Mouse (Mus musculus): ENCODE data around the gene Cd2bp2. TPM values are rescaled to one million over a fixed set of nuclear protein-coding genes. Genes with fewer than 3 reads are reported as not detected.

Gene Cd2bp2
- polyA plus RNA-seq (2012): 56.3 and 72.8 TPM in 2 replicates

DNA sequence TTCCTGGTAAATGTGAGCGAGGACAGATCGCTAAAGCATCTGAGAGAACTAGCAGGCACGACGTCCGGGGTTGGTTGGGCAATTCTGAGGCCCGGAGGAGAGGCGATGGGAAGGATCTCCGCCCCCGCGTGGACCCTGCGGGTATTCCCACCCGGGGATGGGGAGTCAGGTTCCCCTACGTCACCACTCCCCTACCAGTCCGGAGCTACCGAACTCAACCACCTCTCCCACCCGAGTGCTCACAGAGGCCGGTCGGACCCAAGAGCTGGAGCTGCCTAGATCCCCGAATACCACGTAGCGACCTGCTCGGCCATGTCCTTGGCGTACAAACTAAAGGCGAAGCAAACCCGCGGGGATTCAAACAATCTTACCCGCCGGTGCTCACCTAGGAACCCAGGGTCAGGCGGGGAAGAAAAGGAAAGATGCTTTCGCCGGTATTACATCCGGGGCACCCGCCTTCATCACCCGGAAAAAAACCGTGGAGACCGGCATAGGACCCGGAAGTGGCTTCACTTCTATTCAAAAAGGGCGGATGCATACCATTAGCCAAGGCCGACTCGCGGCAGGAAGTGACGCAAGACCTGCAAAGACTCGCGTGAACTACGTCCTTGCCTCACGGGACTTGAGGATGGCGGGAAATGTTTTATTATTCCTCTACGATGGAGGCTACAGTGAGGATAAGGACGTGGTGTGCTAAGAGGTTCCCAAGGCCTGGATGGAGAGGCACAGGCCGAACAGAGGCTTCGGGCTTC is at the start of gene Cd2bp2:
Gene Cd2bp2 (minus strand): TSS at position 507 of the 752 bp plus-strand sequence.

DNA sequence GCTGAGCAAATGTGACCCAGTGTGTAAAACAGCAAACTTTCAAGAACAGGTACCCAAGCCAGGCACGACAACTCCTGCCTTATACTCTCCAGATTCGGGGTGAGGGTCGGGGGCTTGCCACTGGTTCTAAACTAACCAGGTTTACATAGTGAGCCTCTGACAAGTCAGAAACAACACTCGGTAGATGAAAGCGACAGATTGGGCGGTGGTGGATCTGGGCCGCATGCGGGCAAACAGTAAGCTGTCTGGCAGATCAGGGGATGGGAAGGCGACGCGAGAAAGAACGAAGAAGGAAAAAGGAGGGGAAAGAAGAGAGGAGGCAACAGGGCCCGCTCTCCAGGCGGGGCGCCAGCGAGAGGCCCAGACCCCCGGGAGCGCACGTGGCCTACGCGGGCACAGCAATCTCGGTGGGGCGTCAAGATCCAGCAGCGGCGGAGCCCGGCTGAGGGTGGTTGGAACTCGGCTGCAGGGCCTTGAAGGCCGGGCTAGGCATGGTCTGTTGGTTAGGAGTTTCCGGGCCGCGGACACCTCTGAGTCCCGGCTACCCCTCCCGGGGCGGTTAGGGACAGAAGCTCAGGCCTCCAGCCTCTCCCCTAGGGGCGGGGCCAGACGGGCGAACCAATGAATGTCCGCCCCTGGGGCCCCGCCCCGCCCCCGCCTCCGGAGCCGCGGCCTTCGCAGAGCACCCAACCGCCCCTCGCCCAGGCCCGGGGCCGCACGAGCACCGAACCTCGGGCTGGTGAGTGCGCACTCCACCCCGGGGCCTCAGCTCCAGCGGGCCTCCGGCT is 48.2 kb upstream of the Cd2bp2 start, which contains the start of gene Zfp771:
Gene Zfp771 (plus strand): TSS at position 405 of the 788 bp plus-strand sequence.

DNA sequence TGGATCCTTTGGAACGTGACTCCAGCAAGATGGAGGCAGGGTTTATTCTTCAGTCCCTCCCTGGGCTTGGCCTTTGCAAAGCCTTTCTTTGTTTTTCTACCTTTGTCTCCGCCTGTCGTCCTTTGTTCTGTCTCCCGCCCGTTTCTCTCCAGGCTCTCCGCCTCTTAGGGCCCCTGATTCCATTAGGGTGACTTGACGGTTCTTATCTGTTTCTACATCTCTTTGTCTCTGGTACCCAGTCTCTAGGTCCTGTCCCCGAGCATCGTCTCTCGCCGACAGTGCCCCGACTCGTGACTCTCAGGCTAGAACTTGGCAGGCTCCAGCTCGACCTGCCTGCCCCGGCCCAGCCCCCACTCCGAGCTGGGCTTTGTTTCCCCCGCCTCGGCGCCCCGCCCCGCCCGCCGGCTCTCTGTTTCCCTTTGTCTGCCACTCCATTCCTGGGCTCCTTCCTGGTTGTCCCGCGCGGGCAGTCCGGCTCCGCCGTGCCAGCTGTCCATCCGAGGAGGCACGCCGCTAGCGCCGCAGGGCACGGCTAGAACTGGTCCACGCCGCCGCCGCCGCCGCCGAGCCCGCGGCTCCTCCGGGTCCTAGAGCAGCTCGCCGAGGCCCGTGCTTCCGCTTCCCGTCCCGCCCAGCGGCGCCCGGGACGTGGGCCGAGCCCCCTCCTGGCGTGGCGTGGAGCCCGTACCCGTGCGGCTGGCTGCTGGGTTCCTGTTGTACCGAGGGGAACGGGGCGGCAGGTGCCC is 36.9 kb upstream of the Cd2bp2 start, which contains the start of the genes Zfp553 and Sept1:
Gene Zfp553 (plus strand): TSS at position 440 of the 746 bp plus-strand sequence.
Gene Sept1 (minus strand): TSS at position 509 of the 746 bp plus-strand sequence.

DNA sequence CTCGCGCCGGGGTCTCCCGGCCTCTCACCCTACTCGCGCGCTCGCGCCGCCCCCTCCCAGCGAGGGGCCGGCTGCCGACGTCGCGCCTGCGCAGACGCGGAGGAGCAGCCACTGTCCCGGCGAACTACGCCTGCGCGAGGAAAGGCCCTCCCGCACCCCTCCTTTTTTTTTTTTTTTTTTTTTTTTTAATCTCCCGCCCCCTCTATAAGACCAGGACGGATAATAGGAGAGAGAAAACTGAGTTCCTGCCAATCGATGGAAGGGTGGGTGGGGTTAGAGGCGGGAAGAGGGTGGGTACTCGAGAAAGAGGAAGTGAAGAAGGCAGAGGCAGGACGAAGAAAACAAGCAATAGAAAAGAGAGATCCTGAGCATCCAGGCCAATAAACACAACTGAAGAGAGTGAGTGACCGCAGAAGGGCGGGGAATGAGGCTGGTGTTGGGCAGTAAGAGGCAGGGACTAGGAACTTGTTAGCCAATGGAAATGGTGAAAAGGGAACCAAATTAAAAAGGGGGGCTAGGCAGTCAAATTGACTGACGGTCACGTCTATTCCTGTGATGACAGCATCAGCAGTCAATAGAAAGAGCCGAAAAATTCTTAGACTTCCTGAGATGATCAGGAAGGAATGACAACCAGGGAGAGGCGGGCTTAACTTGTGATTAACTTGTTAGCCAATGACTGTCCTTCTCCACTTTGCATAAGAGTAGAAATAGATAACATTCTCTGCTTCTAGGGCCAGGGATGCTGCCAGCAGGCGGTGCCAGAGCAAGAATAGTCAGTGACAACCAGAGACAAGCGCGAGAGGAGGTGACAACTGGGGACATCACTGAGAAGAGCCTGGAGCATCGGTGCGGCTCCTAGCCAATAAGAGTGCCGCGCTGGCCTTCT is 12.9 kb upstream of the Cd2bp2 start, which contains the start of gene Mylpf:
Gene Mylpf (plus strand): TSS at position 338 of the 886 bp plus-strand sequence.

DNA sequence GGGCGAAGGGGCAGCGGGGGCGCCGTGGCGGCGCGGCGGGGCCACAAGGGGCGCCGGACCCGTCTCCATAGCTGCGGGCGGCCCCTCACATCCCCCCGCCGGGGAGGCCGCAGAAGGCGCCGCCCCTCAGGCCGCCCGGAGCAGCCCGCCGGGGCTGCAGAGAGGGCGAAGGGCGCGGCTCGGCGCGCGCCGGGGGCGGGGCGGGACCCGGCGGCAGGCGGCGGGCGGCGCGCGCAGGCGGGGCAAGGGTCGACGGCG is 12.4 kb upstream of the Cd2bp2 start, which contains the start of gene Tbc1d10b:
Gene Tbc1d10b (minus strand): TSS at position 174 of the 258 bp plus-strand sequence.

Other genes with a start within 250 kb of the Cd2bp2 start
- 0.35 TPM in 1 of 2 replicates, not detected in the other for gene Asphd1, start 246.5 kb downstream of the Cd2bp2 start, polyA plus RNA-seq (2012)
- gene Sez6l2, start 245.5 kb downstream of the Cd2bp2 start, polyA plus RNA-seq (2012): 1.5 and 2.1 TPM in 2 replicates
- gene Cdipt, start 220.1 kb downstream of the Cd2bp2 start, polyA plus RNA-seq (2012): 127 and 143 TPM in 2 replicates
- 0.74 and 0.75 TPM in 2 replicates for gene Cdiptos, start 220.0 kb downstream of the Cd2bp2 start, polyA plus RNA-seq (2012)
- 25.1 and 28.0 TPM in 2 replicates for gene Mvp, start 181.4 kb downstream of the Cd2bp2 start, polyA plus RNA-seq (2012)
- 9.4 TPM in 1 of 2 replicates, not detected in the other for gene Pagr1b, start 179.6 kb downstream of the Cd2bp2 start, polyA plus RNA-seq (2012)
- gene Pagr1a, start 178.7 kb downstream of the Cd2bp2 start, polyA plus RNA-seq (2012): 67.0 and 68.3 TPM in 2 replicates
- gene Gm42742, start 175.0 kb downstream of the Cd2bp2 start, polyA plus RNA-seq (2012): 146 and 149 TPM in 2 replicates
- 0.61 and 0.66 TPM in 2 replicates for gene Prrt2, start 174.8 kb downstream of the Cd2bp2 start, polyA plus RNA-seq (2012)
- gene Maz, start 169.0 kb downstream of the Cd2bp2 start, polyA plus RNA-seq (2012): 845 and 941 TPM in 2 replicates
- gene Kif22, start 153.6 kb downstream of the Cd2bp2 start, polyA plus RNA-seq (2012): 29.9 and 30.8 TPM in 2 replicates
- 0.86 and 0.89 TPM in 2 replicates for gene Zg16, start 108.7 kb downstream of the Cd2bp2 start, polyA plus RNA-seq (2012)
- 106 and 120 TPM in 2 replicates for gene AI467606, start 104.7 kb downstream of the Cd2bp2 start, polyA plus RNA-seq (2012)
- gene Qprt, start 73.8 kb downstream of the Cd2bp2 start, polyA plus RNA-seq (2012): 1.9 and 3.5 TPM in 2 replicates
- 137 and 157 TPM in 2 replicates for gene Spn, start 58.2 kb downstream of the Cd2bp2 start, polyA plus RNA-seq (2012)
- gene Tbc1d10b, start 12.4 kb upstream of the Cd2bp2 start, polyA plus RNA-seq (2012): 65.6 and 68.1 TPM in 2 replicates
- gene Mylpf, start 12.8 kb upstream of the Cd2bp2 start, polyA plus RNA-seq (2012): 1.6 and 3.1 TPM in 2 replicates
- 21.1 and 24.7 TPM in 2 replicates for gene Zfp553, start 37.0 kb upstream of the Cd2bp2 start, polyA plus RNA-seq (2012)
- 148 and 225 TPM in 2 replicates for gene Sept1, start 37.1 kb upstream of the Cd2bp2 start, polyA plus RNA-seq (2012)
- gene Zfp771, start 48.2 kb upstream of the Cd2bp2 start, polyA plus RNA-seq (2012): 82.3 and 89.5 TPM in 2 replicates
- 154 and 169 TPM in 2 replicates for gene Dctpp1, start 64.7 kb upstream of the Cd2bp2 start, polyA plus RNA-seq (2012)
- gene Sephs2, start 78.0 kb upstream of the Cd2bp2 start, polyA plus RNA-seq (2012): 27.0 and 35.1 TPM in 2 replicates
- 25.1 and 29.6 TPM in 2 replicates for gene Itgal, start 100.2 kb upstream of the Cd2bp2 start, polyA plus RNA-seq (2012)
- 29.2 and 33.9 TPM in 2 replicates for gene Zfp768, start 149.5 kb upstream of the Cd2bp2 start, polyA plus RNA-seq (2012)
- 5.6 and 7.2 TPM in 2 replicates for gene Zfp747, start 180.0 kb upstream of the Cd2bp2 start, polyA plus RNA-seq (2012)
- 0.43 and 0.74 TPM in 2 replicates for gene 9130019O22Rik, start 191.1 kb upstream of the Cd2bp2 start, polyA plus RNA-seq (2012)
- 8.6 and 11.3 TPM in 2 replicates for gene E430018J23Rik, start 197.6 kb upstream of the Cd2bp2 start, polyA plus RNA-seq (2012)
- 1.5 and 1.8 TPM in 2 replicates for gene Zfp764, start 210.8 kb upstream of the Cd2bp2 start, polyA plus RNA-seq (2012)
- 11.3 and 11.9 TPM in 2 replicates for gene Zfp688, start 226.0 kb upstream of the Cd2bp2 start, polyA plus RNA-seq (2012)

Measured in megakaryocyte-erythroid progenitor cell, adult 5 weeks (primary cell).